Mouse (Mus musculus): ENCODE data around the gene Ank. TPM values are rescaled to one million over a fixed set of nuclear protein-coding genes. Genes with fewer than 3 reads are reported as not detected.

The Ank gene
- 13.7 and 13.9 TPM in 2 replicates for polyA plus RNA-seq (2014; fragmentation: Nextera tagmentation; extraction: Ambion mirVana)

GRCm38 (mm10) chr15:27466131-27467080 is at the start of gene Ank:
Ank (plus strand) TSS chr15:27466677.
- DNase-seq (ENCODE audit: low spot score), result peak; percentile 85
- Histone ChIP-seq H3K4me1 (ENCODE audit: control insufficient read depth, insufficient read depth, low read length) (peaks cover 14% of the 10 kb centered on the region), H3K27ac (ENCODE audit: low read depth, low read length) (peak within 1 kb of the TSS; percentile 94), H3K27me3 (replicated peaks; ENCODE audit: control insufficient read depth, insufficient read depth, low read length) (no peaks in the 10 kb centered on the region), H3K9ac (ENCODE audit: low read length) (peak within 1 kb of the TSS; percentile 95), H3K9me3 (replicated peaks; ENCODE audit: control insufficient read depth, low read length) (no peaks in the 10 kb centered on the region), H3K4me2 (ENCODE audit: low read length) (peak within 1 kb of the TSS; percentile 69), H3K36me3 (ENCODE audit: control insufficient read depth, insufficient read depth, low read length) (no peaks in the 10 kb centered on the region), H3K4me3 (ENCODE audit: low read depth, low read length) (peak within 1 kb of the TSS; percentile 75)
- WGBS, result under 1% methylated on average over 75 of the region's 120 CpGs
- ATAC-seq, result peak; percentile 92

GRCm38 (mm10) chr15:27418566-27419331 is 47.7 kb upstream of the Ank start:
- Histone ChIP-seq H3K27me3 (replicated peaks; ENCODE audit: control insufficient read depth, insufficient read depth, low read length) (no peaks in the 10 kb centered on the region), H3K36me3 (ENCODE audit: control insufficient read depth, insufficient read depth, low read length) (no peaks in the 10 kb centered on the region), H3K4me2 (ENCODE audit: low read length) (no peak overlapping the region), H3K4me3 (ENCODE audit: low read depth, low read length) (no peak overlapping the region), H3K4me1 (ENCODE audit: control insufficient read depth, insufficient read depth, low read length) (no peaks in the 10 kb centered on the region), H3K9me3 (replicated peaks; ENCODE audit: control insufficient read depth, low read length) (no peaks in the 10 kb centered on the region), H3K27ac (ENCODE audit: low read depth, low read length) (no peak overlapping the region), H3K9ac (ENCODE audit: low read length) (no peak overlapping the region)
- WGBS, result 89% methylated on average over 3 of the region's 3 CpGs
- no peak for ATAC-seq
- no peak for DNase-seq (ENCODE audit: low spot score)

- H3K36me3 ChIP-seq (ENCODE audit: control insufficient read depth, insufficient read depth, low read length), result no peaks in the 10 kb centered on the region
- no peak overlapping the region for H3K4me2 ChIP-seq (ENCODE audit: low read length)
- no peak overlapping the region for H3K9ac ChIP-seq (ENCODE audit: low read length)
- 88% methylated on average over 6 of the region's 6 CpGs for WGBS
- H3K4me1 ChIP-seq (ENCODE audit: control insufficient read depth, insufficient read depth, low read length), result no peaks in the 10 kb centered on the region
- H3K9me3 ChIP-seq (replicated peaks; ENCODE audit: control insufficient read depth, low read length), result no peaks in the 10 kb centered on the region
- no peaks in the 10 kb centered on the region for H3K27me3 ChIP-seq (replicated peaks; ENCODE audit: control insufficient read depth, insufficient read depth, low read length)
- H3K27ac ChIP-seq (ENCODE audit: low read depth, low read length), result no peak overlapping the region
- ATAC-seq (no peak), DNase-seq (ENCODE audit: low spot score) (no peak)
- no peak overlapping the region for H3K4me3 ChIP-seq (ENCODE audit: low read depth, low read length)
These were observed 44.9 kb upstream of the Ank start for GRCm38 (mm10) chr15:27421531-27421930.

DNA sequence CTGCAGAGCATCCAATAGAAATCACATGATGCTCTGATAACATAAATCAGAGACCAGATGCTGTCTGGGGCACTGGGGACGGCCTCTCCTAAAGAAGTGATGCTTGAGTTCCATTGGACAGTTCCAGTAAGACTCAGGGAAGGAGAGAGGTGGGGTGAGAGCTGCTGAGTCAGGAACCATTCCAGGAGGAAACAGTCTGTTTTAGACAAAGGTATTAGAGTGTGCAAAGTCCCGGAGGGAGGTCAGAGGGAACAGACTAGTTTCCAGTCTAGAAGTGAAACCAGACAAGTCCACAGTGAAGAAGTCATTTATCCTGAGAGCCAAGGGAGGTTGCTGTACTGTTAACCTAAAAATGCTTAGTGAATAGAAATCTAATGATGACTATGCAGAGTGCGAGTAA is 38.9 kb upstream of the Ank start:
- Histone ChIP-seq H3K36me3 (ENCODE audit: control insufficient read depth, insufficient read depth, low read length) (no peaks in the 10 kb centered on the region), H3K27ac (ENCODE audit: low read depth, low read length) (no peak overlapping the region), H3K4me3 (ENCODE audit: low read depth, low read length) (no peak overlapping the region), H3K9ac (ENCODE audit: low read length) (no peak overlapping the region), H3K4me2 (ENCODE audit: low read length) (no peak overlapping the region), H3K4me1 (ENCODE audit: control insufficient read depth, insufficient read depth, low read length) (no peaks in the 10 kb centered on the region), H3K9me3 (replicated peaks; ENCODE audit: control insufficient read depth, low read length) (no peaks in the 10 kb centered on the region), H3K27me3 (replicated peaks; ENCODE audit: control insufficient read depth, insufficient read depth, low read length) (no peaks in the 10 kb centered on the region)
- no peak for ATAC-seq
- WGBS, result 80% methylated on average over 3 of the region's 3 CpGs
- DNase-seq (ENCODE audit: low spot score), result no peak

DNA sequence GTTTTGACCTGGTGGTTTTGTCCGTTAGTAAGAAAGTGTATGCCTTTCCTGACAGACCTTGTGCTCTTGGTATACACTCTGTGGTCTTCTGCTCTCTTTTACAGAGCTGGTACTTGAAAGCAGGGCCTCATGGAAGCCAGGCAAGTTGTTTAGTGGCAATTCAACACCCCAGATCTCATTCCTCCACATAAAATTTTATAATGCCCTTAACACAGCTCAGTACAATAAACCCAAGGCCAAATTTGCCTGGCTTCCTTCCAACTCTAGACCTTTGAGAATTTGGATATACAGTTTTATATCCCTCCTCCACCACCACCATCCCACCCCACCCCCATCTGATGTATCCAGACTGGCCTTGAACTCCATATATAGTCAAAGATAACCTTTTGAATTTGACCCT is 36.2 kb upstream of the Ank start:
- Histone ChIP-seq H3K4me1 (ENCODE audit: control insufficient read depth, insufficient read depth, low read length) (no peaks in the 10 kb centered on the region), H3K9me3 (replicated peaks; ENCODE audit: control insufficient read depth, low read length) (no peaks in the 10 kb centered on the region), H3K36me3 (ENCODE audit: control insufficient read depth, insufficient read depth, low read length) (no peaks in the 10 kb centered on the region), H3K4me3 (ENCODE audit: low read depth, low read length) (no peak overlapping the region), H3K27ac (ENCODE audit: low read depth, low read length) (no peak overlapping the region), H3K27me3 (replicated peaks; ENCODE audit: control insufficient read depth, insufficient read depth, low read length) (no peaks in the 10 kb centered on the region), H3K9ac (ENCODE audit: low read length) (no peak overlapping the region), H3K4me2 (ENCODE audit: low read length) (no peak overlapping the region)
- DNase-seq (ENCODE audit: low spot score) (no peak), ATAC-seq (no peak)
- WGBS, result 90% methylated on average over 1 of the region's 1 CpGs

DNA sequence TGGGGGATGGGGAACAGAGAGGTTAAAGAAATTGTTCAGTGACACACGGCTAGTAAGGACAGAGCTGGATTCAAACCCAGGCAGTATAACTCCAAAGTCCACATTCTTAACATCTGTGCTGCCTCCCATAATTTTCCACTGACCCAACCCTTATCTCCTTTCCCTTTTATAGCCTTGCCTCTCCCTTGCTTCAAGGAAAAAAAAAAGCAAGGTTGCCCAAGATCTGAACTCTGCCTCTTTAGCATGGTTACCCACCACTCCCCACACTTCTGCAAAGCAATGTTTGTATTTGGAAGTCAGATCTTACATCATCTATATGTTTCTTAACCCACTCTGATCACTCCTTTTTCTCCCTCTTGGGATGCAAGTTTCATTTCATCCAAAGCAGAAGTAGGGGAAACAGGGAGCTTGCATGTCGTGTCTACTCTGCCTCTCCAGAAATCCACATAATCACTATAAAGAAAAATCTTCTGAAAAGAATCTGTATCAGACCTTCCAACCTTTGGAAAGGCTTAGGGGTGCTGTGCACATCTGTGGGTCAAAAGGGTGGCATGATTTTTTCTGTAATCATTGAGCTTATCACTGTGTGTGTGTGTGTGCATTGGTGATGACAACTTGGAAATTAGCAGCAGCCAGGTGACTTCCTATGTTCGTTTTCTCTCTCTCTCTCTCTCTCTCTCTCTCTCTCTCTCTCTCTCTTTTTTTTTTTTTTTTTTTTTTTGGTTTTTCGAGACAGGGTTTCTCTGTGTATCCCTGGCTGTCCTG is 33.4 kb upstream of the Ank start:
- no peak overlapping the region for H3K27ac ChIP-seq (ENCODE audit: low read depth, low read length)
- no peak overlapping the region for H3K4me3 ChIP-seq (ENCODE audit: low read depth, low read length)
- ATAC-seq (no peak), DNase-seq (ENCODE audit: low spot score) (no peak)
- H3K36me3 ChIP-seq (ENCODE audit: control insufficient read depth, insufficient read depth, low read length), result no peaks in the 10 kb centered on the region
- H3K9ac ChIP-seq (ENCODE audit: low read length), result no peak overlapping the region
- no peaks in the 10 kb centered on the region for H3K9me3 ChIP-seq (replicated peaks; ENCODE audit: control insufficient read depth, low read length)
- no peak overlapping the region for H3K4me2 ChIP-seq (ENCODE audit: low read length)
- no peaks in the 10 kb centered on the region for H3K4me1 ChIP-seq (ENCODE audit: control insufficient read depth, insufficient read depth, low read length)
- H3K27me3 ChIP-seq (replicated peaks; ENCODE audit: control insufficient read depth, insufficient read depth, low read length), result no peaks in the 10 kb centered on the region
- 94% methylated on average over 3 of the region's 4 CpGs for WGBS

GRCm38 (mm10) chr15:27435409-27435808 is 31.1 kb upstream of the Ank start:
- Histone ChIP-seq H3K27ac (ENCODE audit: low read depth, low read length) (no peak overlapping the region), H3K4me1 (ENCODE audit: control insufficient read depth, insufficient read depth, low read length) (no peaks in the 10 kb centered on the region), H3K4me3 (ENCODE audit: low read depth, low read length) (no peak overlapping the region), H3K36me3 (ENCODE audit: control insufficient read depth, insufficient read depth, low read length) (no peaks in the 10 kb centered on the region), H3K4me2 (ENCODE audit: low read length) (no peak overlapping the region), H3K27me3 (replicated peaks; ENCODE audit: control insufficient read depth, insufficient read depth, low read length) (no peaks in the 10 kb centered on the region), H3K9me3 (replicated peaks; ENCODE audit: control insufficient read depth, low read length) (no peaks in the 10 kb centered on the region), H3K9ac (ENCODE audit: low read length) (no peak overlapping the region)
- WGBS, result 90% methylated on average over 5 of the region's 5 CpGs
- ATAC-seq (no peak), DNase-seq (ENCODE audit: low spot score) (no peak)

- Histone ChIP-seq H3K9me3 (replicated peaks; ENCODE audit: control insufficient read depth, low read length) (no peaks in the 10 kb centered on the region), H3K36me3 (ENCODE audit: control insufficient read depth, insufficient read depth, low read length) (no peaks in the 10 kb centered on the region), H3K9ac (ENCODE audit: low read length) (no peak overlapping the region), H3K27ac (ENCODE audit: low read depth, low read length) (no peak overlapping the region), H3K4me3 (ENCODE audit: low read depth, low read length) (no peak overlapping the region), H3K4me1 (ENCODE audit: control insufficient read depth, insufficient read depth, low read length) (no peaks in the 10 kb centered on the region), H3K27me3 (replicated peaks; ENCODE audit: control insufficient read depth, insufficient read depth, low read length) (no peaks in the 10 kb centered on the region), H3K4me2 (ENCODE audit: low read length) (no peak overlapping the region)
- ATAC-seq, result no peak
- 89% methylated on average over 4 of the region's 4 CpGs for WGBS
- DNase-seq (ENCODE audit: low spot score), result no peak
These were observed 30.3 kb upstream of the Ank start for GRCm38 (mm10) chr15:27436194-27436593.

Data from forebrain, embryonic 14.5 days (tissue).